Mouse (Mus musculus): ENCODE results near the gene Cln3.

The Cln3 gene

DNA sequence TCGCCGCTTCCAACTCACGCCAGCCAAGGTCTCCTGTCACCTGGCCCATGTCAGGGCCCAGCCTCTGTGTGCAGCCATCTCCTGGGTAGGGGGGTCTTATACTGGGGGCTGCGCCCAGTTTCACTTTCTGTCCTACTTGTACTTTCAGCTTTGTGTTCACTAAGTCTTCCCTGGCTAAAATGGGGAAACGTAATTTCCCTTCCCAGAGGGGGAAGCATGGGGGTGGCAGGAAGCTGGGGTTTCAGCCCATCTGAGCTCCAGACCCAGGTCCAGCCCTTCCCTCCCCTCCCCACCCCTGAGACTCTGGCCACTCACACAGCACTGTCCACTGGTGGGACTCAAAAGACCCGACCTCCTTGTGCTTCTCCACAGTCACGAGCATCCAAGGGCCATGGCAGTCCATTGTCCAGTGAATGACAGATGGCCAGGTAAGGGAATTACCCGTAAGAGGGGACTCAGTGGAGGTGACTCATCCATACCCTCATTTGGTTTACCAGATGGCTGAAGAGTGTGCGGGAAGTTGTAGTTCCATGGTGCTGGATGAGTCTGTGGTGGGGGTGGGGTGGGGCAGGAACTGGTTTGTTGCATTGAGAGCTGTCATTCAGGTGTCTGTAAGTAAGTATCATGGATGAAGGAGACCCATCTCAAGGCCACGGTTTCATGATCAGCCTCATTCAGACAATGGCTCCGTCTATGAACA is 9.4 kb upstream of the Cln3 start, which contains the start of gene Il27:
Il27 (minus strand) TSS at position 80 of the 700 bp plus-strand sequence.
- DNase-seq (ENCODE audit: low read depth, low spot score): no peak

GRCm38 (mm10) chr7:126587779-126588178 is 2.2 kb upstream of the Cln3 start:
- DNase-seq (ENCODE audit: low read depth, low spot score): no peak

- no peak for DNase-seq (ENCODE audit: low read depth, low spot score)
Measured at GRCm38 (mm10) chr7:126586839-126587238, 1.2 kb upstream of the Cln3 start.

GRCm38 (mm10) chr7:126584506-126584977 is 1.1 kb downstream of the Cln3 start, which contains the start of gene Apobr:
Gene Apobr (plus strand): TSS chr7:126584942.
- DNase-seq (ENCODE audit: low read depth, low spot score): peak; percentile 59

DNA sequence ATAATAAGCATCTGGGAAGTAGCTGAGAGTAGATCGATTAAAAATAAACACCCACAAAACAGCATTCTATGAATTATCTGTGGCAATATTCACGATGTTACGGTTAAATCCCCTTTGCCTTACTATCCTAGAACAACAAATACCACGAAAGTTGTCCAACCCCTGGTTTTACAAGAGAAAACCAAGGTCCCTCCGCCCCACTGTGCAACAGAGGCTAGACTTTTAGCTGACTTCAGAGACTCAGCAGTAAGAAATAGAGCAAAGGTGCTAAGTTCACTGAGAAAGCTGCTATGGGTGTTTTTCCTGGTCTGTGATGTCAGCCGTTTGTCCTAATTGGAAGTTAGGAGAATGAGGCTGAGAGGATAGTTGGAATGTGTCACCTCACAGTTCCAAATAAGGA is 1.9 kb downstream of the Cln3 start:
- DNase-seq (ENCODE audit: low read depth, low spot score): no peak

- DNase-seq (ENCODE audit: low read depth, low spot score): no peak
Measured at GRCm38 (mm10) chr7:126583251-126583709, 2.3 kb downstream of the Cln3 start.

DNA sequence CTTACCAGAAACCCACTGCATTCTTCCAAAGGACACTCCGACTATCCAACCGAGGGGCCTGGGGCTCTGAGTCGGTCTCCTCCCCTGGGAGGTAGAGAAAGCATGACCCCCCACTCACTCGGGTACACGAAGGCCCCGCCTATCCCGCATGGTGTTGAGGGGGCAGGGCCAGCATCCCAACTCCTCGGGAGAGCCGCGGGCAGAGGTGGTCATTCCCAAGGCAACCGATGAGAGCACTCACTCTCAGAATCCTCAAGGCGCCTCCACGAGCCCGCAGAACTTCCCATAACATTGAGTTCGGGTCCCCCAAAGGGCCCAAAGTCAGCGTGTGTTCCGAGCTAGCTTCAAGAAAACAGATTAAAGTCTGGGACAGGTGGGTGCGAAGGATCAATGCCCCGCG is 2.9 kb downstream of the Cln3 start:
- no peak for DNase-seq (ENCODE audit: low read depth, low spot score)

GRCm38 (mm10) chr7:126581661-126582060 is 4.0 kb downstream of the Cln3 start:
- no peak for DNase-seq (ENCODE audit: low read depth, low spot score)

DNA sequence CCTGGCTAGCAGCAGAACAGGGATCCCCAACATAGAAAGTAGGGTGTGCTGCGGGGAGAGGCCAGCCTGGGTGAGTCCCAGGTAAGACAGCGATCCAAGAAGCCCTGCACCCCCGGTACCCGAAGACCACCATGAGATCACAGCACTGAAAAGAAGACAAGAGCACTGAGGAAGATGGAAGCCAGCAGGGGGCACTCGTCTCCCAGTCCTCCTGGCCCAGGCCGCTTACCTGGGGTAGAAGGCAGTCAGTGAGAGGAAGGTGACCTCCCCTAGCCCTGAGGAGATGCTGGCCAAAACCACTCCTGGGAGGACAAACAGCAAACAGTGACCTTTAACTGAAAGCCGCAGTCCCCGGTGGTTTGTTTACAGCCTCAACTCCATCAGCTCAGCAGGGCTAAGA is 6.4 kb downstream of the Cln3 start:
- DNase-seq (ENCODE audit: low read depth, low spot score): peak; percentile 55

GRCm38 (mm10) chr7:126576946-126577345 is 8.7 kb downstream of the Cln3 start:
- DNase-seq (ENCODE audit: low read depth, low spot score): peak; percentile 75

DNA sequence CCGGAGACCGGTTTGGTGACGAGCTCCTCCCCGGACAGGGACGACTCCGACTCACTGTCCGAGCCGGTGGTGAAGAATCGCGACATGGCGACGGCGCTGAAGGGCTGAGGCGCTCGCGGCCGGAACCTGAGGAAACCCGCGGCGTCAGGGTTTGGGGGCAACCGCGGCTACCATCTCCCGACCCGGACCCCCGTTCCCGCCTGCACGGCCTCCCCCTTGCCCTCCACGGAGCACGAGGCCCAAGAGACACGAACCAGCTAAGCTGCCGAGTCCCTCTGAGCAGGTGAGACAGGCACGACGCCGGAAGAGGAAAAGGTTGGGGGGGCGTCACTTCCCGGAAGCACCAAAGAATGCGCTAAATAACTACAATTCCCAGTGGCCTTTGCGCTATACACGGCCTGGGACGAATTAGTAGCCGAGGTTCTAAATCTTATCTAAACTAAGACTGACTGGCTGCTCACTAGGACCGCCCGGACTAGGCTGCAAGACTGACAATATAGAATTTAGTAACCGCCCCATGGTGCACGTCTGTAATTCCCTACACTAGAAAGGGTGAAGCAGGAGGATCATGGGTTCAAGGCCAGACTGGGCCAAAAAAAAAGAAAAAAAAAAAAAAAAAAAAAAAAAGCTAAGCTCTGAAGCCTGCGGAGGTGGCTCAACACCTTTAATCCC is 19.4 kb downstream of the Cln3 start, which contains the start of gene Eif3c:
Eif3c (minus strand) TSS at position 318 of the 672 bp plus-strand sequence.
- DNase-seq (ENCODE audit: low read depth, low spot score): peak; percentile 94

DNA sequence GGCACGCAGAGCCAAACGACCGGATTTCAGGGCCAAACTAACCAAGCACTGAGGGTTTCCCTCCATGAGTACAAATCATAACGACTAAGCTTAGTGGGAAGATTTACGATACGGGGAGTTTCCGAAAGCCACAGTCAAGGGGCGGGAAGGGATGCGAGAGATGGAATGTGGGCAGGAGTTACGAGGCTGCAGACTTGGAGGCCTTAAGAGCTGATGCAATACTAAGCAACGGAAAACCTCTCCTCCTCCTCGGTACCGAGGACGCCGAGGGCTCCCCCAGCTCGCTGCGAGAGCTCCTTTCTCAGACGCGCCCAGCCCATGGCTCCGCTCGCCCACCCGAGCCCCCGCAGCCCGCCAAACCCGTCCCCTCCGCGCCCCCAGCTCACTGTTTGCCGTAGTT is 19.9 kb downstream of the Cln3 start:
- DNase-seq (ENCODE audit: low read depth, low spot score): peak; percentile 90

DNA sequence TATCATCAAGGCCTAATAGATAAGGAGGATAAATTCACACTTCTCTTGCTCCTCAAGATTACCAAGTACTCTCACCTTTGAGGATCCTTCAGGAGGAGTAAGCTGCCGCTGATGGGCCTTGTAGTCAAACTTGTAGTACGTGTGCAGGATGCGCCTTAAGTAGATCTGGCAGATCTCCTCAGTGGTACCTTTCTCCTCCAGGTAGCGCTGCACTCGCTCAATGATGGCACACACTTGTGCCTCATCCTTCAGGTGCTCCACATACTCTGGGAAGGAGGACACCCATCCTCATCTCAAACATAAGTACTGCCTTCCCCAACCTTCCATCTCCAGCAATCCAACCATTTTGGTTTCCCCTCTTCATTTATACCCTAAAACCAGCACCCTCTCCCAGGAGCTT is 29.0 kb downstream of the Cln3 start:
- no peak for DNase-seq (ENCODE audit: low read depth, low spot score)

DNA sequence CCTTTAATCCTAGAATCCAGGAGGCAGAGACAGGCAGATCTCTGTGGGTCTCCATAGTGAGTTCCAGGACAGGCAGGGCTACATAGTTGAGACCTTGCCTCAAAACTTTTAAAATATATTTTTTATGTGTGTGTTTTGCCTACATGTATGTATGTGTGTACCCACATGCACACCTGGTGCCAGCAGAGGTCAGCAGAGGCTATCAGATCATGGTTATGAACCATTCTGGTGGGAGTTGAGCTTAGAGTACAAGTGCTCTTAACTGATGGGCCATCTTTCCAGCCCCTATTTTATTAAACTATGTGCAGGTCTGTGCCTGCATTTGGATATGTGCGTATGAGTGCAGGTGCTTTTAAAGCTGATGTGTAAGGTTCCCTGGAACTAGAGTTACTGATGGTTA is 30.8 kb downstream of the Cln3 start:
- DNase-seq (ENCODE audit: low read depth, low spot score): no peak

DNA sequence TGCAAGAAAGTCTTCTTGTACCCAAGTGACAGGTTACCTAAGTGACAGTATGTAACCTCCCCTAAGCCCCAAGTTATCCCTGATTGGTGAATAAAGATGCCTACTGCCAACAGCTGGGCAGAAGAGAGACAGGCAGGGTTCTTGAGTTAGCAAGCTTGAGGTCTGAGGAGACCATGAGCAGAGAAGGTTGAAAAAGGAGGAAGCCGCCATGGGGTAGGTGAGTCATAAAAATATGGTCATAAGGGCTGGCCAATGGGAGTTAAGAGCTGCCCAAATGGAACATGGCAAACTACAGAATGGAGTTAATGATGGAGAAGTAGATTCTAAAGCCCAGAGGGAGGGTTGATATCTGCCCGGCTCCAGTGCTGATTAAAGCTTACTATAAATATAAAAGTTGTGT is 40.0 kb downstream of the Cln3 start:
- DNase-seq (ENCODE audit: low read depth, low spot score): no peak

GRCm38 (mm10) chr7:126541661-126542060 is 44.0 kb downstream of the Cln3 start:
- no peak for DNase-seq (ENCODE audit: low read depth, low spot score)

- peak; percentile 55 for DNase-seq (ENCODE audit: low read depth, low spot score)
Measured at GRCm38 (mm10) chr7:126537820-126538585, 47.6 kb downstream of the Cln3 start.

- DNase-seq (ENCODE audit: low read depth, low spot score): no peak
Measured at GRCm38 (mm10) chr7:126536466-126536865, 49.2 kb downstream of the Cln3 start.

GRCm38 (mm10) chr7:126535766-126536165 is 49.9 kb downstream of the Cln3 start:
- DNase-seq (ENCODE audit: low read depth, low spot score): no peak

- no peak for DNase-seq (ENCODE audit: low read depth, low spot score)
Measured at GRCm38 (mm10) chr7:126533434-126533833, 52.2 kb downstream of the Cln3 start.

GRCm38 (mm10) chr7:126528166-126528577 is 57.4 kb downstream of the Cln3 start:
- DNase-seq (ENCODE audit: low read depth, low spot score): peak; percentile 74

GRCm38 (mm10) chr7:126523316-126523715 is 62.3 kb downstream of the Cln3 start:
- DNase-seq (ENCODE audit: low read depth, low spot score): no peak
